Mouse (Mus musculus): Measurements from ENCODE around the gene Sphk2. TPM values are rescaled to one million over a fixed set of nuclear protein-coding genes. Genes with fewer than 3 reads are reported as not detected.

Gene Sphk2
- polyA plus RNA-seq, 1 experiment: 88.1 TPM

GRCm38 (mm10) chr7:45741777-45742176 is 24.0 kb upstream of the Sphk2 start:
- peak; percentile 60; the same call in 1 of the 2 replicates for TF ChIP-seq POLR2A (IDR thresholded peaks at IDR 0.05; ENCODE audit: control insufficient read depth, extremely low read depth, insufficient read depth, low read length, poor library complexity)
- no peak for TF ChIP-seq CTCF (IDR thresholded peaks at IDR 0.05; ENCODE audit: borderline replicate concordance, control insufficient read depth, extremely low read depth, insufficient read depth, low read length, poor library complexity)
- H3K27me3 ChIP-seq (ENCODE audit: control insufficient read depth, insufficient read depth, low read length): no peaks in the 10 kb centered on the region
- peak overlapping the region; percentile 47 for H3K27ac ChIP-seq (ENCODE audit: control insufficient read depth, insufficient read depth, low read length)
- DNase-seq: peak; percentile 59
- WGBS: 13% methylated on average over 11 of the region's 11 CpGs
- H3K36me3 ChIP-seq (ENCODE audit: control insufficient read depth, insufficient read depth, low read length): no peaks in the 10 kb centered on the region
- H3K4me1 ChIP-seq (replicated peaks; ENCODE audit: control insufficient read depth, insufficient read depth, low read length): peaks cover 16% of the 10 kb centered on the region
- H3K4me3 ChIP-seq (ENCODE audit: control insufficient read depth, insufficient read depth, low read length): peak overlapping the region; percentile 56

- H3K4me1 ChIP-seq (replicated peaks; ENCODE audit: control insufficient read depth, insufficient read depth, low read length): peaks cover 16% of the 10 kb centered on the region
- no peaks in the 10 kb centered on the region for H3K27me3 ChIP-seq (ENCODE audit: control insufficient read depth, insufficient read depth, low read length)
- TF ChIP-seq CTCF (IDR thresholded peaks at IDR 0.05; ENCODE audit: borderline replicate concordance, control insufficient read depth, extremely low read depth, insufficient read depth, low read length, poor library complexity) (no peak), POLR2A (IDR thresholded peaks at IDR 0.05; ENCODE audit: control insufficient read depth, extremely low read depth, insufficient read depth, low read length, poor library complexity) (no peak)
- peak overlapping the region; percentile 56 for H3K4me3 ChIP-seq (ENCODE audit: control insufficient read depth, insufficient read depth, low read length)
- no peak for DNase-seq
- 42% methylated on average over 12 of the region's 12 CpGs for WGBS
- peak overlapping the region; percentile 47 for H3K27ac ChIP-seq (ENCODE audit: control insufficient read depth, insufficient read depth, low read length)
- no peaks in the 10 kb centered on the region for H3K36me3 ChIP-seq (ENCODE audit: control insufficient read depth, insufficient read depth, low read length)
Observed at GRCm38 (mm10) chr7:45741308-45741707, 23.5 kb upstream of the Sphk2 start.

GRCm38 (mm10) chr7:45739820-45740219 is 22.0 kb upstream of the Sphk2 start:
- Histone ChIP-seq H3K4me3 (ENCODE audit: control insufficient read depth, insufficient read depth, low read length) (no peak overlapping the region), H3K4me1 (replicated peaks; ENCODE audit: control insufficient read depth, insufficient read depth, low read length) (peaks cover 16% of the 10 kb centered on the region), H3K27me3 (ENCODE audit: control insufficient read depth, insufficient read depth, low read length) (no peaks in the 10 kb centered on the region), H3K36me3 (ENCODE audit: control insufficient read depth, insufficient read depth, low read length) (no peaks in the 10 kb centered on the region), H3K27ac (ENCODE audit: control insufficient read depth, insufficient read depth, low read length) (no peak overlapping the region)
- 76% methylated on average over 10 of the region's 10 CpGs for WGBS
- DNase-seq: no peak
- TF ChIP-seq POLR2A (IDR thresholded peaks at IDR 0.05; ENCODE audit: control insufficient read depth, extremely low read depth, insufficient read depth, low read length, poor library complexity) (no peak), CTCF (IDR thresholded peaks at IDR 0.05; ENCODE audit: borderline replicate concordance, control insufficient read depth, extremely low read depth, insufficient read depth, low read length, poor library complexity) (no peak)

GRCm38 (mm10) chr7:45739162-45739763 is 21.5 kb upstream of the Sphk2 start:
- H3K4me3 ChIP-seq (ENCODE audit: control insufficient read depth, insufficient read depth, low read length): no peak overlapping the region
- no peak overlapping the region for H3K27ac ChIP-seq (ENCODE audit: control insufficient read depth, insufficient read depth, low read length)
- peak; percentile 82 for DNase-seq
- TF ChIP-seq CTCF (IDR thresholded peaks at IDR 0.05; ENCODE audit: borderline replicate concordance, control insufficient read depth, extremely low read depth, insufficient read depth, low read length, poor library complexity) (peak; percentile 45; the same call in 1 of the 2 replicates), POLR2A (IDR thresholded peaks at IDR 0.05; ENCODE audit: control insufficient read depth, extremely low read depth, insufficient read depth, low read length, poor library complexity) (no peak)
- WGBS: 10% methylated on average over 9 of the region's 9 CpGs
- no peaks in the 10 kb centered on the region for H3K36me3 ChIP-seq (ENCODE audit: control insufficient read depth, insufficient read depth, low read length)
- H3K4me1 ChIP-seq (replicated peaks; ENCODE audit: control insufficient read depth, insufficient read depth, low read length): peaks cover 16% of the 10 kb centered on the region
- H3K27me3 ChIP-seq (ENCODE audit: control insufficient read depth, insufficient read depth, low read length): no peaks in the 10 kb centered on the region

GRCm38 (mm10) chr7:45733477-45733876 is 15.7 kb upstream of the Sphk2 start:
- H3K36me3 ChIP-seq (ENCODE audit: control insufficient read depth, insufficient read depth, low read length): no peaks in the 10 kb centered on the region
- H3K4me1 ChIP-seq (replicated peaks; ENCODE audit: control insufficient read depth, insufficient read depth, low read length): peaks cover 32% of the 10 kb centered on the region
- H3K27ac ChIP-seq (ENCODE audit: control insufficient read depth, insufficient read depth, low read length): peak overlapping the region; percentile 90
- WGBS: 10% methylated on average over 5 of the region's 5 CpGs
- no peak overlapping the region for H3K4me3 ChIP-seq (ENCODE audit: control insufficient read depth, insufficient read depth, low read length)
- TF ChIP-seq CTCF (IDR thresholded peaks at IDR 0.05; ENCODE audit: borderline replicate concordance, control insufficient read depth, extremely low read depth, insufficient read depth, low read length, poor library complexity) (no peak), POLR2A (IDR thresholded peaks at IDR 0.05; ENCODE audit: control insufficient read depth, extremely low read depth, insufficient read depth, low read length, poor library complexity) (peak; percentile 47; the same call in 1 of the 2 replicates)
- peak; percentile 83 for DNase-seq
- no peaks in the 10 kb centered on the region for H3K27me3 ChIP-seq (ENCODE audit: control insufficient read depth, insufficient read depth, low read length)

GRCm38 (mm10) chr7:45730727-45731431 is 13.1 kb upstream of the Sphk2 start:
- Histone ChIP-seq H3K4me3 (ENCODE audit: control insufficient read depth, insufficient read depth, low read length) (no peak overlapping the region), H3K4me1 (replicated peaks; ENCODE audit: control insufficient read depth, insufficient read depth, low read length) (peaks cover 32% of the 10 kb centered on the region), H3K27ac (ENCODE audit: control insufficient read depth, insufficient read depth, low read length) (no peak overlapping the region), H3K36me3 (ENCODE audit: control insufficient read depth, insufficient read depth, low read length) (no peaks in the 10 kb centered on the region), H3K27me3 (ENCODE audit: control insufficient read depth, insufficient read depth, low read length) (no peaks in the 10 kb centered on the region)
- 65% methylated on average over 16 of the region's 16 CpGs for WGBS
- peak; percentile 61 for DNase-seq
- TF ChIP-seq POLR2A (IDR thresholded peaks at IDR 0.05; ENCODE audit: control insufficient read depth, extremely low read depth, insufficient read depth, low read length, poor library complexity) (no peak), CTCF (IDR thresholded peaks at IDR 0.05; ENCODE audit: borderline replicate concordance, control insufficient read depth, extremely low read depth, insufficient read depth, low read length, poor library complexity) (peak; percentile 75; the same call in 1 of the 2 replicates)

Measured in thymus, adult 2 months (tissue).